Mouse (Mus musculus) forebrain, embryonic 11.5 days (tissue): ENCODE data around the gene Card14. TPM values are rescaled to one million over a fixed set of nuclear protein-coding genes. Genes with fewer than 3 reads are reported as not detected.

Experiments used
- ATAC-seq: fragments of 200-750 bp; cut with Nextera tagmentation; replicated peaks from 2 replicates; pipeline ENCODE4 v1.8.0; 2017; ENCODE audit warnings: moderate TSS enrichment; ENCODE audit not compliant: low FRiP score
- DNase-seq: peaks from one replicate; pipeline ENCODE4 v3.0.0-alpha.2; 2017; ENCODE audit warnings: low spot score
- H3K27ac ChIP-seq: fragments of 300-500 bp; sonication (generic); 2 replicates; pipeline ENCODE4 v1.5.1; 2014; ENCODE audit warnings: low read depth, low read length
- H3K27me3 ChIP-seq: fragments of 300-500 bp; sonication (generic); 2 replicates; pipeline ENCODE4 v1.6.1; 2014; ENCODE audit warnings: mild to moderate bottlenecking, low read length, mixed read lengths; ENCODE audit not compliant: control insufficient read depth, insufficient read depth
- H3K36me3 ChIP-seq: fragments of 300-500 bp; sonication (generic); 2 replicates; pipeline ENCODE4 v1.6.1; 2014; ENCODE audit warnings: mild to moderate bottlenecking, low read length, moderate library complexity, mixed read lengths; ENCODE audit not compliant: control insufficient read depth, insufficient read depth
- H3K4me1 ChIP-seq: fragments of 300-500 bp; sonication (generic); replicated peaks from 2 replicates; pipeline ENCODE4 v1.6.1; 2014; ENCODE audit warnings: low read length, mixed read lengths; ENCODE audit not compliant: control insufficient read depth, insufficient read depth
- H3K4me2 ChIP-seq: fragments of 300-500 bp; sonication (generic); 2 replicates; pipeline ENCODE4 v1.6.1; 2014; ENCODE audit warnings: low read depth, mild to moderate bottlenecking, low read length, moderate library complexity, mixed read lengths; ENCODE audit not compliant: severe bottlenecking
- H3K4me3 ChIP-seq: fragments of 300-500 bp; sonication (generic); 2 replicates; pipeline ENCODE4 v1.5.1; 2014; ENCODE audit warnings: low read depth, low read length
- H3K9ac ChIP-seq: fragments of 300-500 bp; sonication (generic); 2 replicates; pipeline ENCODE4 v1.6.1; 2014; ENCODE audit warnings: low read length
- H3K9me3 ChIP-seq: fragments of 300-500 bp; sonication (generic); 2 replicates; pipeline ENCODE4 v1.6.1; 2016; ENCODE audit warnings: low read length, mixed read lengths; ENCODE audit not compliant: control insufficient read depth
- WGBS: fragments of 180-500 bp; shearing (Covaris S2); extraction: QIAGEN DNeasy Blood & Tissue Kit; methylation state at CpG from one replicate; pipeline ENCODE4 v1.1.7; 2014; 5-methylcytosine and 5-hydroxymethylcytosine counted together
- polyA plus RNA-seq: library from polyadenylated mRNA; unstranded; fragments of >200 nt; fragmentation: Nextera tagmentation; extraction: Ambion mirVana; gene quantifications from 2 replicates; pipeline ENCODE4 v1.2.1, GENCODE M21; 2014

Gene Card14
- polyA plus RNA-seq, 1 experiment from 2014 or later, result not detected

GRCm38 (mm10) chr11:119355443-119356385 lies 48.1 kb downstream of the Card14 start, which contains the start of the genes Sgsh and Slc26a11:
TSS of gene Sgsh (minus strand) at chr11:119355536.
TSS of gene Slc26a11 (plus strand) at chr11:119355557.
- ATAC-seq (peak; percentile 94), DNase-seq (peak; percentile 93)
- Histone ChIP-seq H3K27me3 (no peaks in the 10 kb centered on the region), H3K9ac (peak within 1 kb of the TSS; percentile 81), H3K9me3 (no peaks in the 10 kb centered on the region), H3K4me2 (peak within 1 kb of the TSS; percentile 94), H3K4me3 (peak within 1 kb of the TSS; percentile 45), H3K4me1 (peaks cover 12% of the 10 kb centered on the region; the same call in 1 of the 2 replicates), H3K36me3 (no peaks in the 10 kb centered on the region), H3K27ac (peak within 1 kb of the TSS; percentile 37; the same call in 1 of the 2 replicates)
- 2% methylated on average over 32 of the region's 40 CpGs for WGBS

GRCm38 (mm10) chr11:119359089-119359488 lies 51.5 kb downstream of the Card14 start:
- H3K36me3 ChIP-seq, result no peaks in the 10 kb centered on the region
- H3K4me1 ChIP-seq, result peaks cover 24% of the 10 kb centered on the region
- WGBS, result 87% methylated on average over 10 of the region's 10 CpGs
- H3K27me3 ChIP-seq, result no peaks in the 10 kb centered on the region
- no peak for ATAC-seq
- H3K27ac ChIP-seq, result no peak overlapping the region
- no peak overlapping the region for H3K4me3 ChIP-seq
- H3K4me2 ChIP-seq, result no peak overlapping the region
- no peak overlapping the region for H3K9ac ChIP-seq
- no peak for DNase-seq
- no peaks in the 10 kb centered on the region for H3K9me3 ChIP-seq

GRCm38 (mm10) chr11:119362769-119363533 lies 55.4 kb downstream of the Card14 start:
- H3K27ac ChIP-seq, result peak overlapping the region; percentile 78
- ATAC-seq (peak; percentile 81), DNase-seq (peak; percentile 59)
- H3K4me1 ChIP-seq, result peaks cover 12% of the 10 kb centered on the region
- 16% methylated on average over 11 of the region's 11 CpGs for WGBS
- no peaks in the 10 kb centered on the region for H3K27me3 ChIP-seq
- H3K9ac ChIP-seq, result peak overlapping the region; percentile 47
- no peaks in the 10 kb centered on the region for H3K36me3 ChIP-seq
- peak overlapping the region; percentile 2; the same call in 1 of the 2 replicates for H3K4me3 ChIP-seq
- H3K9me3 ChIP-seq, result no peaks in the 10 kb centered on the region
- peak overlapping the region; percentile 40 for H3K4me2 ChIP-seq

GRCm38 (mm10) chr11:119363534-119364145 lies 56.1 kb downstream of the Card14 start:
- WGBS, result 28% methylated on average over 11 of the region's 11 CpGs
- peak; percentile 83 for ATAC-seq
- no peaks in the 10 kb centered on the region for H3K9me3 ChIP-seq
- peak overlapping the region; percentile 40 for H3K4me2 ChIP-seq
- DNase-seq, result peak; percentile 89
- H3K27me3 ChIP-seq, result no peaks in the 10 kb centered on the region
- peak overlapping the region; percentile 2; the same call in 1 of the 2 replicates for H3K4me3 ChIP-seq
- no peaks in the 10 kb centered on the region for H3K36me3 ChIP-seq
- H3K4me1 ChIP-seq, result peaks cover 12% of the 10 kb centered on the region
- H3K9ac ChIP-seq, result peak overlapping the region; percentile 47
- H3K27ac ChIP-seq, result peak overlapping the region; percentile 55; the same call in 1 of the 2 replicates

- WGBS, result 79% methylated on average over 6 of the region's 6 CpGs
- DNase-seq (peak; percentile 32), ATAC-seq (no peak)
- H3K9me3 ChIP-seq, result no peaks in the 10 kb centered on the region
- H3K9ac ChIP-seq, result no peak overlapping the region
- H3K36me3 ChIP-seq, result no peaks in the 10 kb centered on the region; the same call in 1 of the 2 replicates
- no peaks in the 10 kb centered on the region for H3K4me1 ChIP-seq
- H3K27ac ChIP-seq, result no peak overlapping the region
- no peak overlapping the region for H3K4me3 ChIP-seq
- no peaks in the 10 kb centered on the region for H3K27me3 ChIP-seq
- H3K4me2 ChIP-seq, result no peak overlapping the region
These were observed 67.9 kb downstream of the Card14 start for GRCm38 (mm10) chr11:119375425-119375824.

DNA sequence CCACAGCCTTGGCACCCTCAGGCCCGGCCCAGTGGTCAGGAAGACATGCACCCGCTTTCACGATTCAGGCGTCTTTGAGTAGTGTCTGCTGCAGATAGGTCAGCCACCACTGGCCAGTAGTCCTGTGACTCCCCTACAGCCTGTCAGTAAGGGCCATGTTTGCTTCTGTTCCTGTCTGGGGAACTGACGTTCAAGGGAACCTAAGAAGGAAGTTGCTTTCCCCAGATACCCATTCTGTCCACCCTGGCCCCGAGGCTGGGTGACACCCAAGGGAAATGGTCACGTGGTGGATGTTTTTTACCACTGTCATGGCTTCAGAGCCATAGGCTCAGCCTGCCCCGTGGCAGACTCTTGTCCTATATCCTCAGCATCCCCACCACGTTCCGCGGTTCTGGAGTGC lies 69.8 kb downstream of the Card14 start:
- Histone ChIP-seq H3K36me3 (no peaks in the 10 kb centered on the region; the same call in 1 of the 2 replicates), H3K4me3 (no peak overlapping the region), H3K27me3 (no peaks in the 10 kb centered on the region), H3K4me2 (no peak overlapping the region), H3K27ac (no peak overlapping the region), H3K4me1 (no peaks in the 10 kb centered on the region), H3K9ac (no peak overlapping the region), H3K9me3 (no peaks in the 10 kb centered on the region)
- DNase-seq, result no peak
- 92% methylated on average over 11 of the region's 11 CpGs for WGBS
- ATAC-seq, result no peak

DNA sequence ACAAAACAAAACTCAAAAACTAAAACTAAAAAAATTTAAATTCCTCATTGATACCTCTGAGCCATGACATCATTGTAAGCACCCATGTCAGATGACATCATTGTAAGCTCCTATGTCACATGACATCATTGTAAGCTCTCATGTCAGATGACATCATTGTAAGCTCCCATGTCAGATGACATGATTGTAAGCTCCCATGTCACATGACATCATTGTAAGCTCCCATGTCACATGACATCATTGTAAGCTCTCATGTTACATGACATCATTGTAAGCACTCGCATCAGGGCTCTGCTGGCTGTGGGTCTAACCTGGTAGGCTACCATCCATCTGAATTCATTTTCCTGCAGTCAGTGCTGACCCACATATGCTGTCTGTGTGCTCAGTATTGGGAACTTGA lies 71.0 kb downstream of the Card14 start:
- no peaks in the 10 kb centered on the region for H3K9me3 ChIP-seq
- ATAC-seq (no peak), DNase-seq (no peak)
- no peaks in the 10 kb centered on the region for H3K4me1 ChIP-seq
- no peak overlapping the region for H3K4me2 ChIP-seq
- H3K4me3 ChIP-seq, result no peak overlapping the region
- H3K36me3 ChIP-seq, result no peaks in the 10 kb centered on the region; the same call in 1 of the 2 replicates
- H3K27ac ChIP-seq, result no peak overlapping the region
- 92% methylated on average over 1 of the region's 1 CpGs for WGBS
- no peaks in the 10 kb centered on the region for H3K27me3 ChIP-seq
- no peak overlapping the region for H3K9ac ChIP-seq
